Mouse (Mus musculus): ENCODE data around the gene Crlf1.

GRCm38 (mm10) chr8:70464162-70464561 is 28.8 kb upstream of the Crlf1 start:
- TF ChIP-seq CTCF (IDR thresholded peaks at IDR 0.05; ENCODE audit: extremely low read depth, insufficient read depth, low read length) (no peak), POLR2A (IDR thresholded peaks at IDR 0.05; ENCODE audit: extremely low read depth, insufficient read depth, low read length) (no peak)
